Mouse (Mus musculus) cortical plate, adult 2 months (tissue): ENCODE measurements around the gene Klf3.

Experiments
- CTCF ChIP-seq: fragments of 200-500 bp; IDR thresholded peaks from 2 replicates; pipeline ENCODE4 v1.5.1; 2011; ENCODE audit warnings: mild to moderate bottlenecking, control low read depth, low read length; ENCODE audit not compliant: insufficient read depth; ENCODE audit errors: extremely low read depth
- POLR2A ChIP-seq: fragments of 200-500 bp; IDR thresholded peaks from 2 replicates; pipeline ENCODE4 v1.6.1; 2011; ENCODE audit warnings: mild to moderate bottlenecking, low read length, control low read depth; ENCODE audit not compliant: insufficient read depth; ENCODE audit errors: extremely low read depth

GRCm38 (mm10) chr5:64879241-64879640 is 76.1 kb downstream of the Klf3 start:
- TF ChIP-seq POLR2A (no peak), CTCF (no peak)
